8 mouse cellular contexts compared by ENCODE assay signal in genomic region chr3:96497451-96498028, GRCm38 (mm10). TPM values are rescaled to one million over a fixed set of nuclear protein-coding genes. Genes with fewer than 3 reads are reported as not detected.
A peak's percentile ranks its signal among the peaks of the same experiment; 100 is the strongest.
DNase-seq lines count a peak whose midpoint lies in the region; ATAC-seq and TF ChIP-seq lines count a peak whose summit lies in the region.

No protein-coding gene starts in this region.

- H3K4me1 ChIP-seq in hindbrain, postnatal 0 days (ENCODE audit: insufficient read depth, low read length) = no peaks in the 10 kb centered on the region

- no peaks in the 10 kb centered on the region for H3K36me3 ChIP-seq in hindbrain, postnatal 0 days (ENCODE audit: insufficient read depth, low read length)

- under 1% methylated on average over 19 of the region's 19 CpGs for WGBS in hindbrain, postnatal 0 days

- H3K27ac ChIP-seq in hindbrain, postnatal 0 days = 0 out of 2 replicates have a peak overlapping the region, but pooled peaks have one; percentile 7

- peak overlapping the region; percentile 33 for H3K9ac ChIP-seq in hindbrain, postnatal 0 days (replicated peaks; ENCODE audit: low read length)

- H3K4me3 ChIP-seq in hindbrain, postnatal 0 days (ENCODE audit: low read length) = peak overlapping the region; percentile 50

- DNase-seq in WW6 (ENCODE audit: low read depth, low spot score) = peak; percentile 57
- DNase-seq in cerebellum, postnatal 4 days (ENCODE audit: low spot score in 2 of 2) = peak; percentile 50 to 81
- DNase-seq in gastrocnemius, adult 18-20 months (ENCODE audit: low spot score) = peak; percentile 76
- DNase-seq in hindbrain, postnatal 0 days (ENCODE audit: low spot score) = peak; percentile 85
- DNase-seq in left cerebral cortex, adult 8-10 months (ENCODE audit: low spot score in 2 of 2) = peak; percentile 64 to 91
- DNase-seq in right cerebral cortex, postnatal 14 days = peak; percentile 80
- DNase-seq in urinary bladder, postnatal 4 days (ENCODE audit: low spot score in 2 of 2) = peak; percentile 53 to 72

- no peaks in the 10 kb centered on the region for H3K9me3 ChIP-seq in hindbrain, postnatal 0 days (ENCODE audit: low read length)

- H3K27me3 ChIP-seq in hindbrain, postnatal 0 days (ENCODE audit: insufficient read depth, low read length) = no peaks in the 10 kb centered on the region

- peak; percentile 69 for TF ChIP-seq CTCF in hindbrain, postnatal 0 days (IDR thresholded peaks at IDR 0.05; ENCODE audit: low read depth)

- peak; percentile 41; the same call in 1 of the 2 replicates for ATAC-seq in hindbrain, postnatal 0 days
- peak; percentile 45 for ATAC-seq in megakaryocyte, adult 5-6 weeks (ENCODE audit: poor library complexity, severe bottlenecking)

- peak overlapping the region; percentile 78 for H3K4me2 ChIP-seq in hindbrain, postnatal 0 days (ENCODE audit: low read depth, low read length)

RNA-seq across cellular contexts. Expression of gene Hfe2, which starts 27.4 kb away (rescaled TPM):
- 100 to 1,000 TPM; 622 to 636 TPM for total RNA-seq in gastrocnemius, adult 18-20 months (2021)
- 0.78 and 1.9 TPM in 2 replicates for total RNA-seq in hindbrain, postnatal 0 days (2014; rRNA removed)
- polyA plus RNA-seq in hindbrain, postnatal 0 days (2015; fragmentation: Nextera tagmentation; extraction: Ambion mirVana) = 2.1 and 2.5 TPM in 2 replicates
- total RNA-seq in left cerebral cortex, adult 8-10 months (2022) = 1 to 10 TPM; 1.4 to 2.0 (median 1.7) TPM
- not detected in 2 replicates for total RNA-seq in megakaryocyte, adult 5-6 weeks (2015)
- not detected in 2 replicates for total RNA-seq in megakaryocyte, adult 5-6 weeks (2017)

RNA-seq across cellular contexts. Expression of gene BC107364, which starts 45.4 kb away (rescaled TPM):
- total RNA-seq in gastrocnemius, adult 18-20 months (2021) = not detected
- not detected in 2 replicates for total RNA-seq in hindbrain, postnatal 0 days (2014; rRNA removed)
- polyA plus RNA-seq in hindbrain, postnatal 0 days (2015; fragmentation: Nextera tagmentation; extraction: Ambion mirVana) = not detected in 2 replicates
- total RNA-seq in left cerebral cortex, adult 8-10 months (2022) = not detected
- total RNA-seq in megakaryocyte, adult 5-6 weeks (2015) = not detected in 2 replicates
- total RNA-seq in megakaryocyte, adult 5-6 weeks (2017) = not detected in 2 replicates

Comparison
In these comparisons a context has a peak if more than half of its experiments do, and no peak if none do; other contexts are left out.
1. Peak in every context shown above with its lines: DNase-seq, ATAC-seq, H3K4me3 ChIP-seq and H3K27ac ChIP-seq.
2. RNA of gene Hfe2, which starts 27.4 kb away (total RNA-seq): 622 to 636 TPM in gastrocnemius, adult 18-20 months; 1.4 to 2.0 TPM in left cerebral cortex, adult 8-10 months, 0.78 to 1.9 TPM in hindbrain, postnatal 0 days and not detected in megakaryocyte, adult 5-6 weeks; every median in the first group is over 100 times any median in the second.